Mouse (Mus musculus) heart, postnatal 36 days (tissue): ENCODE measurements around the gene Icam5. TPM values are rescaled to one million over a fixed set of nuclear protein-coding genes. Genes with fewer than 3 reads are reported as not detected.
"Not testable (repeated sequence)": the region's sequence is repeated elsewhere in the genome, so short reads cannot be mapped to it uniquely, and the experiment has no call there.

Source experiments
- DNase-seq, 2 experiments: peaks; one replicate each; pipeline ENCODE4 v3.0.0; 2021 to 2022
- intact Hi-C: fragments of 180-260 bp; cut with DNase I; formaldehyde crosslinking; loops from one replicate; pipeline ENCODE4 v1.15.1; 2025
- total RNA-seq, 2 experiments: library from RNA; stranded (reverse); gene quantifications; 2 replicates each; pipeline ENCODE4 v1.2.3; 2021

Icam5 gene
- total RNA-seq, 2 experiments from 2014 or later, result not detected

DNA sequence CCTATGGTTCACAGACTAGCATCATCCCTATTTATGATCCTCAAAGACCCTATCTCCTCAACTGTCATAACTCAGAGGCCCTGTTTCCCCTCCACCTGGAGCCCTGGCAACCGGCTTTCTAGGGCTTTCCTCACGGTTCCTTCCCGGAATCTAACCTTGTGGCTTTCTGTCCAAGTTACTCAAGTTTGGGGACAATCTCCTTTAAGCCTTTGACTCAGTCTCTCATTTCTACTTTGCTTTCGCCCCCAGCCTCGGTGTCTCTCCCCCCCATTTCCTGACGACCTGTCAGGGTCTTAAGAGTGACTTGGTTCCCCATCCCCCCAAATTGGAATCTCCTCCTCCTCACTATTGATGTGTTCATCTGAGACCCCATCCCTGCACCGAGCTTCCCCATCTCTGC is 618 bp downstream of the Icam5 start:
- DNase-seq, result no peak
- intact Hi-C loops, result loop anchor here (5.0 kb wide), 1 partner anchor 60 kb away; the partner anchor contains the start of genes Gm38431 and Raver1

DNA sequence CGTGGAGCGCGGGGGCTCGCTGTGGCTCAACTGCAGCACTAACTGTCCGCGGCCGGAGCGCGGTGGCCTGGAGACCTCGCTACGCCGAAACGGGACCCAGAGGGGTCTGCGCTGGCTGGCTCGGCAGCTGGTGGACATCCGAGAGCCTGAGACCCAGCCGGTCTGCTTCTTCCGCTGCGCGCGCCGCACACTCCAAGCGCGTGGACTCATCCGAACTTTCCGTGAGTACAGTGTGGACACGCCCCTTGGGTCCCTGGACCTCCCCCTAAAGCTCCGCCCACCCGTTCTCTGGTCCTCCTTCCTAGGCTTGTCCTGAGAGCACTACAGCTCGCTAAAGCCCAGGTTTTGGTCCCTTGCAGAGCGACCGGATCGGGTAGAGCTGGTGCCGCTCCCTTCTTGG is 1.3 kb downstream of the Icam5 start:
- intact Hi-C loops, result loop anchor here (5.0 kb wide), 1 partner anchor 59 kb away; the partner anchor contains the start of genes Gm38431 and Raver1
- peak; percentile 82 to 85 for DNase-seq

DNA sequence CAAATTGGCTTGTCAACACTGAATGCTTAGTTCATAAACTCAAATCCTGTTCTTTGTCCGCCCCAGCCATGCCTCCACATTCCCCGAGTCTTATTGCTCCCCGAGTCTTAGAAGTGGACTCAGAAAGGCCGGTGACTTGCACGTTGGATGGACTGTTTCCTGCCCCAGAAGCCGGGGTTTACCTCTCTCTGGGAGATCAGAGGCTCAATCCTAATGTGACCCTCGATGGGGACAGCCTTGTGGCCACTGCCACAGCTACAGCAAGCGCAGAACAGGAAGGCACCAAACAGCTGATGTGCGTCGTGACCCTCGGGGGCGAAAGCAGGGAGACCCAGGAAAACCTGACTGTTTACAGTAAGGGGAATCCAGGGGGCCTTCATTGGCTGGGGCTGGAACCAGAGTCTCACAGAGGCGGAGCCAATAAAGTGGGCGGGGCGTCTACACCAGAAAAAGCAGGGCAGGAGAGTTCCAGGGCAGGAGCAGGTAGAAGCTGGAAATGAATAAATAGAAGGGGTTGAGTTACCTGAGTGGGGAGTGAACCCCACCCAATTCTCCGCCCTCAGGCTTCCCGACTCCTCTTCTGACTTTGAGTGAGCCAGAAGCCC is 2.7 kb downstream of the Icam5 start:
- intact Hi-C loops, result loop anchor here (5.0 kb wide), 1 partner anchor 58 kb away; the partner anchor contains the start of genes Gm38431 and Raver1
- no peak for DNase-seq

DNA sequence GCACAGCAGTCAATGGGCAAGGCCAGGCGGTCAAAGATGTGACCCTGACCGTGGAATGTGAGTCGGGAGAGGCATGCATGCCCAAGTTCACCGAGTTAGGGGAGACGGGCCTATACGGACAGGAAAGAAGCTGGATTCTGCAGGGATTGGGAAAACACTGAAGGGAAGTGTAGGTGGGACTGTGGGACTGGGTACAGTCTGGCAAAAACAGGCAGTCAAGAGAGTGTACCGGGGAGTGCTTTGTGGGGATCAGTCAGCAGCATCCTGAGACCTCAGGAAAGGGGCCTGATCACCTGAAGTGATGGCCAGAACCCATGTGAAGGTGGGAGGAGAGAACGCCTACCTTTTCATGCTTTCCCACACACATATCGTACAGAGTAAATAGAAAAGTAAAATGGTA is 3.7 kb downstream of the Icam5 start:
- intact Hi-C loops, result no loop called here
- DNase-seq, result no peak

DNA sequence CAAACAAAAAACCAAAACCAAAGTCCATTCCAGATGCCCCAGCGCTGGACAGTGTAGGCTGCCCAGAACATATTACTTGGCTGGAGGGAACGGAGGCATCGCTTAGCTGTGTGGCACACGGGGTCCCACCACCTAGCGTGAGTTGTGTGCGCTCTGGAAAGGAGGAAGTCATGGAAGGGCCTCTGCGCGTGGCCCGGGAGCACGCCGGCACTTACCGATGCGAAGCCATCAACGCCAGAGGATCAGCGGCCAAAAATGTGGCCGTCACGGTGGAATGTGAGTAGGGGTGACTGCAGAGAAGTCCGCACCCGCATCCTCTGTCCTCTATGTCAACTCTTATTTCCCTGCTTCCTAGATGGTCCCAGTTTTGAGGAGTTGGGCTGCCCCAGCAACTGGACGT is 4.3 kb downstream of the Icam5 start:
- intact Hi-C loops, result no loop called here
- DNase-seq, result no peak

DNA sequence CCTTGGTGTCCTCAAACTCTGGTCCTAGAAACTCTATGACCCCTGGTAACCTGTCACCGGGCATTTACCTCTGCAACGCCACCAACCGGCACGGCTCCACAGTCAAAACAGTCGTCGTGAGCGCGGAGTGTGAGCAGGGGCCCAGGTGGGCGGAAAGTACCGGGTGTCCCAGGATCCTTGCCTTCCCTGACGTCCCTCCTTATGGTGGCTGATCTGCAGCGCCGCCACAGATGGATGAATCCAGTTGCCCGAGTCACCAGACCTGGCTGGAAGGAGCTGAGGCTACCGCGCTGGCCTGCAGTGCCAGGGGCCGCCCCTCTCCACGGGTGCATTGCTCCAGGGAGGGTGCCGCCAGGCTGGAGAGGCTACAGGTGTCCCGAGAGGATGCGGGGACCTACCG is 4.8 kb downstream of the Icam5 start:
- no peak for DNase-seq
- intact Hi-C loops, result no loop called here

DNA sequence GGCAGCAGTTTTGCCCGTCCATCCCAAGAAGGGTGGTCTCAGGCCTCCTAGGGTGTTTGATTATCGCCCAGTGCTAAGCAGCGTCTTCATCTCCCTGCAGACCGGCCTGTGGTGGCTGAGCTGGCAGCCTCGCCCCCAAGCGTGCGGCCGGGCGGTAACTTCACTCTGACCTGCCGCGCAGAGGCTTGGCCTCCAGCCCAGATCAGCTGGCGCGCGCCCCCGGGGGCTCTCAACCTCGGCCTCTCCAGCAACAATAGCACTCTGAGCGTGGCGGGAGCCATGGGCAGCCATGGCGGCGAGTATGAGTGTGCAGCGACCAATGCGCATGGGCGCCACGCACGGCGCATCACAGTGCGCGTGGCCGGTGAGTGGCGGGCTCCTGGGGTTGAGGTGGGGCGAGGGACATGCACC is 5.6 kb downstream of the Icam5 start:
- DNase-seq, result no peak
- intact Hi-C loops, result no loop called here

DNA sequence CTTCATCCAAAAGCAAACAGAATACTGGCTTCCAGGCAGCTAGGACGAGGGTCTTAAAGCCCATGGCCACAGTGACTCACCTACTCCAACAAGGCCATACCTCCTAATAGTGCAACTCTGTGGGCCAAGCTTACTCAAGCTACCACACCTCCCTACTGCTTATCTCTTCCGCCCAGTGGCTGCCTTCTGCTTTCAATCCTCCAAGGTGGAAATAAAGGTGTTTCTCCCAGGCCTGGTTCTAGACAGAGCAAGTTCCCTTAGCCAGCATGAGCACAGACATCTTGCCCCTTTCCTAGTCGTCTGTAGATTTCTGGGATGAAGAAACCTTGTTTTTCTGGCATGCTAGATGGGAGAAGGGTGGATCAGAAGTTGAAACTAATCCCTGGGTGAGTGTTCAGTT is 7.9 kb downstream of the Icam5 start:
- intact Hi-C loops, result no loop called here
- DNase-seq, result no peak

DNA sequence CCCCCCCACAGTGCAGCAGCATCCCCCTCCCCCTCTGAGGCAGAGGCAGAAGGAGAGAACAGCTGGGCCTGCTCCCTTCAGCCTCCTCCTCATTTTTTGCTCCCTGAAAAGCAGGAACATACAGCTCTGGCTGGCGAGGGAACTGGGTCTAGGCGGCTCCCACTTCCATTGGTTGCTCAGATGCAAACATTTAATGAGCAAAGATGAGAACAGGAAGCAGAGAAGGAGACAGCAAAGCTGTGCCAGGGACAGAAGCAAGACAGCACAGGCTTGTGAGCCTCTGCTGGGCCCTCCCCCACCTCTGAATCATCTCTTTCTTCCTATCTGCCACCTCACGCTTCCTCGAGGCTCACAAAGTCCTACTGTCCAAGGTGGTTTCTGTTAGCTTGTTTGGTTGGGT is 9.4 kb downstream of the Icam5 start:
- no peak for DNase-seq
- intact Hi-C loops, result no loop called here

DNA sequence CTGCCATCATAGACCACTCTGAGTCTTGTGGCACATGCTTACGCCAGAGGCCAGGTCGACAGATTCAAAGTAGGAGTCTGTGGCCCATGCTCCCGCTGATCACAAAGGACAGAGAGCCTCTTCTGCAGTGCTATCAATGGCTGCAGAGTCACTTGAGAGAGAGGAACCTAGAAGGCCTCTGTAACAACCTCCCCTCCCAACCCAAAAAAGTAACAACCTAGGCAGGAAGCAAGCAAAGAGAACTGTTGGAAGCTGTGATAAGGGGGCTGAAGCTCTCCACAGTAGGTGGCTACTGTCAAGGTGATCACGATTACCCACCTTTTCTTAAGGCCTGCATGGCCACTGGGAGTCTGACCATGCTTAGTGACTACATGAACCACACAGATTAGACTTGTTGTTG is 11.7 kb downstream of the Icam5 start:
- intact Hi-C loops, result no loop called here
- DNase-seq, result no peak

DNA sequence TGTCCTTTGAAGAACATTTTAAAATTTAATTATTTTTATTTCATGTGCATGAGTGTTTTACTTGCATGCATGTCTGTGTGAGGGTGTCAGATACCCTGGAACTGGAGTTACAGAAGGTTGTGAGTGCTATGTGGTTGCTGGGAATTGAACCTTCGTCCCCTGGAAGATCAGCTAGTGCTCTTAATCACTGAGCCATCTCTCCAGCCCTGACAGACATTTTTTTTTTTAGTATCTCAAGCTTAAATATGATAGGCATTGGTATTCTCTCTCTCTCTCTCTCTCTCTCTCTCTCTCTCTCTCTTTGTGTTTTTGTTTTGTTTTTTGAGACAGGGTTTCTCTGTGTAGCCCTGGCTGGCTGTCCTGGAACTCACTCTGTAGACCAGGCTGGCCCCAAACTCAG is 12.9 kb downstream of the Icam5 start:
- intact Hi-C loops, DNase-seq: not testable (repeated sequence)

DNA sequence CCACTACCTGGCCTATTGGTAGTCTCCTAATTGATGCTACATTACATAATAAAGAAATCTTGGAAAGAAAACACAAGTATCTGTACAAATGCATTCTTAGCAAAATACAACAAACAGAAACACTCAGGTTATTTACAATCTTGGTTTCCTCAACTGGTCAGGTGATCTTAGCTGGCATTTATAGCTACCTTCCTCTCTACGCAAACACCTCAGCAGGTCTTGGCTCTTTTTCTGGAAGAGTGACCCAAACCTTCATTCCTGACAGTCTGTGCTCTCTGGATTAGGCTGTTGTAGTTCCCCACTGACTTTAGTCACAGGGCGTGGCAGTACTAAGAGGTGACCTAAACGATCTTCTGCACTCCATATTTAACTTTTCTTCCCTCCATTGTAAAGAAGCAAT is 13.4 kb downstream of the Icam5 start:
- no peak for DNase-seq
- intact Hi-C loops, result no loop called here

DNA sequence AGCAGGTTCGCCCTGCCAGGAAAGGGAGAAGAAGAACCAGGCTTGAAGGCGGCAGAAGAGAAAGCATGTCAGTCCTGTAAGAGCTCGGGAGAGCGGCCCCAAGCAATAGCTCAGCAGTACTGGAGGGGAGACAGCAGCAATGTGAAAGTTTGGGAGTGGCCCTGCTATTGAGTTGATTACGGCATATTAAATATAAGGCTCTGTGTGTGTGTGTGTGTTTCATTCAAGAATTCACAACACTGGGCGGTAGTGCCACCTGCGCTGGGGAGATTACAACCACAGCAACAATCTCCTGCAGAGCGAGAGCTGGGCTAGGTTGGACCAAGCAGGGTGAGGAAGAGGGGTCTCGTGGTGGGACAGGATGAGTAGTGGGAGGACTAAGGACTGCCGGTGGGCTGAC is 19.7 kb downstream of the Icam5 start:
- intact Hi-C loops, result no loop called here
- no peak for DNase-seq

DNA sequence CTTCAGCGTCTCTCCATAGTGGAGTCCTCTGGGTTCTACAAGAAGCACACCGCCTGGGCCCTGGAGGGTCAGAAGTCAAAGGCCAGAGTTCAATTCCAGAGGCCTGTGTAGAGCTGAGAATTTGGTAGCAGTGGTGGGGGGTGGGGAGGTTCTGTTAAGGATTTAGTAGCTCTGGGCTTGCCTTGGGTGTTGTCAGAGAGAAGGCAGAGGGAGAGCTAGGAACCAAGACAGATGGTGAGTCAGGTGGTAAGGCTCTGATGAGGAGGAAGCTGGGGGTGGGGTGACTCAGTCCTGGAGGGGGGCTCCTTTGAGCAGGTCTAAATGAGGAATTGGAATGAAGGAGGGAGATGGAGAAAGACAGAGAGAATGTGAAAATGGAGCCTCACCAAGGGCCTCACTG is 31.1 kb downstream of the Icam5 start:
- no peak for DNase-seq
- intact Hi-C loops, result no loop called here

DNA sequence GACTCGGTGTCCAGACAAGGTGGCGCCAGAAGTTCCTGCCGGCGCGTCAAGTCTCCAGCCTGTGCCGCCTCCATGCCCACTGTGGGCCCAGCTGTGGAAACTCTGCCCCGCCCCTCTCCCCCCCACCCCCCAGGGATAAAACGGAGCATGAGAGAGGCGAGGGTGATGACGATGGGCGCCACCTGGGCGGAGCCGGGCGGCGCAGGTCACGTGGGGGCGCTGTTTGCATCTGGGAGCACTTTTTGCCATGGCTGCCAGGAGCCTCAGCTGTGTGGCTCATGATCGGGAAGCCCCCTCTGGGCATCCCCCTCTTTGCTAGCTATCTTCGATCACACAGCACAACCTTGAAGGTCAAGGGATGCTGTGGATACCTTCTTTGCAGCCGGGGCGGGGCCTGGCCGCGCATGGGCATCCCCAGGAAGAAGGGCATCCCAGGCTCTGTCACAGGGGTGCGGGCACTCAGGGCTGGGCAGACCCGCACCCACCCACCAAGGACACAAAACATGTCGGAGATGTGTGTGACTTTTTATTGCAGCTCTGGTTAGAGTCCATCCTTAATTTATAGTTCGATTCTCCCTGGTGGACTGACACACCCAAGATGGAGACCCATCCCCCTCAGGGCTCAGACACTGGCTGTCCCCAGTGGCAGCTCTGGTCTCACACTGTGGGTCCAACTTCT is 35.3 kb downstream of the Icam5 start, which contains the start of gene Zglp1:
Zglp1 (minus strand) TSS at position 88 of the 679 bp plus-strand sequence.
- DNase-seq, result no peak
- intact Hi-C loops, result no loop called here

DNA sequence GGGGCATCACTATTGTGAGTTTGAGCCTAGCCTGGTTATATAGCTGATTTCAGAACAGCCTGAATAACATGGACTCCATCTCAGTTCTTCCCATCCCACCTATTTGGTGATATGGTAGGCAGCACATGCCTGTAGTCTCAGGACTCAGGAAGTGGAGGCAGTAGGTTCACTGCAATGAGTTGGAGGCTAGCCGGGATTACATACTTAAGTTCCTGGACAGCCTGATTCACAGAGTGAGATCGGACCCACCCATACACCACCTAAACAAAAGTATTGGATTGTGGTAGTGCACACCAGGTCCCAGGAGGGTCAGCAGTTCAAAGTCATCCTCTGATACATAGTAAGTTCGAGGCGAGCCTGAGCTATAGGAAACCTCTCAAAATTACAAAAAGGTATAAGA is 40.8 kb downstream of the Icam5 start:
- intact Hi-C loops, result loop anchor here (2.0 kb wide), 1 partner anchor 64 kb away; no protein-coding TSS in a partner anchor
- DNase-seq, result no peak

DNA sequence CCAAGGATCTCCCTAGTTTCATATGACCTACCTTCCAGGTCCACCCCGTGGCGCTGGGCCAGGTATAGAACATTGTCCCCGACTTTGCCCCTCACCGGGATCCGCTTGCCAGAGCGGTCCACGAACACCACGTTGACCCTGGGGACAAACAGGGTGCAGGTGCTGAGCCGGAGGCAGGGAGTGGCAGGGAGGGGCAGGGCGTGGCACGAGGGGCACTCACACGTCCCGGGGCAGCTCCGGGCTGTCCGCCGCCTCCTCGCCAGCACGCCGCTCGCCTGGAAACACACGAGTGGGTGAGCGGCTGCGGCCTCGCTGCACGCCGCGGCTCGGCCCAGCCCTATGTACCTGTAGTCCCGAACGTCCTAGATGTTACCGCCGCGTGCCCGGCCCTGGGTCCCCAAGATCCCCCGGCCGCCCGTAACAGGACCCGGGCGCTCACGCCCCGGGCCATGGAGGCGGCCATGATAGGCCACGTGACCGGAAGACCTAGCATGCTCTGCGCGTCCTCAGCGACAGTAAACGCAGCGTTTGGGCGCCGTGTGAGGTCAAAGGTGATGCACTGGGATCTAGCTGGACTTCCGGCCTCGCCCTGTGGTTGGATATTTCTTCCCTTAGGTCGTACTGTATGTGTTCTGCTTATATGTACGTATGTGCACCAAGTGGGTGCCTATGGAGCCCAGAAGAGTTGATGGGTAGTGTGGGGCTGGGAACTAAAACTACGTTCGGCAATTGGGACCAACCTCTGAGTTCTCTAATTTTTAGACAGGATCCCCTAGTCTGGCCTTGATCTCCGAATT is 41.4 kb downstream of the Icam5 start, which contains the start of the genes Gm49373 and Fdx1l:
Gm49373 (minus strand) TSS at position 53 of the 797 bp plus-strand sequence.
Fdx1l (minus strand) TSS at position 571 of the 797 bp plus-strand sequence.
- intact Hi-C loops, result loop anchor here (2.0 kb wide), 1 partner anchor 64 kb away; no protein-coding TSS in a partner anchor
- peak; percentile 86 to 87 for DNase-seq

DNA sequence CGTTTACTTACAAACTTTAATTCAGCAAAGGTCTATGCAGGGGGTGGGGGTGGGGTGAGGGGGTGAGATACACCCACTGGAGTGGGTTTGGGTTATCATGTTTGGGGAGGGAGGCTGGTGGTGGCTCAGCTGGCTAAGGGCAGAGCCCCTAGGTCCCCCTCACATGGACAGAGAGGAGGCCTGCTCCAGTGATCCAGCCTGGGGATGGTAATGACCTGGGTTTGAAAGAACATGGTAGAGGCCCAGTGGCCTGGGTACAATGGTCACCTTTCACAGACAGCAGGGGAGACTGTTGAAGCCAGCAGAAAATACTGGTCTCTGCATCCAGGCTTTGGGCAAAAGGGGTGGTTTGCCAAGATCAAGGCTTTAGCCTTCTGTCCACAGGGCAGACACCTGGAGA is 42.3 kb downstream of the Icam5 start:
- intact Hi-C loops, result no loop called here
- no peak for DNase-seq

DNA sequence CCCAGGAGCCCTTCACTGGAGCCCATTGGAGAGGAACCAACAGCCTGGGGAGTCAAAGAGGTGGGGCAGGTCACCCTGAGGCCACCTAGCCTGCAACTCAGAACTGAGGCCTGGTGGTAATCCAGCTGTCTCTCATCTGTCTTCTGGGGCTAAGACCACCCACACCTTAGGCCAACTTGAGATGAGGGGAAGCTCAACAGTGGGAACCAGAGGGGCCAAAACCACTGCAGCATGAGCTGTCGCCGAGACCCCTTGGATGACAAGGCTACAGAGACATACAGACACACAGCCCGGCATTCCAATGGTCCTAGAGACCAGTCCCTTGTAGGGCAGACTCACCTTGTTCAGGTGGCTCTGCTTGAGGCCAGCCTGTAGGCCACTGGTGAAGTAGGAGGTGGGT is 43.8 kb downstream of the Icam5 start:
- intact Hi-C loops, result no loop called here
- no peak for DNase-seq

DNA sequence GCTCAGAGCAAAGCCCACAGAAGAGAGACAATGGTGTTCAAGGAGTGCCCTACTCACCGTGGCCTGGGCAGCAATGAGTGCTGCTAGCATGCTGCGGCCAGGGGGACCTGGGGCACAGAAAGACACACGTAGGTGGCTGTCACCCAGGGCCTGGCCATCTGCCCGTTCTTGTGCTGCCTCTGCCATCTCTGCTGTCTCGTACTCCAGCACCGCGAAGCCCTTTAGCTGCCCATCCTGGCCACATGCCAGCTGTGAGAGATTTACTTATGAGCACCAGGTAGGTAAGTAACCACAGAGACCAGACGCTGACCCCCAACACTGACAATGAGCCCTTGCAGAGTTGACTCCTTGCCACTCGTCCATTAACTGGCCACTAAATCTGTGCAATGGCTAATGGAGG is 49.3 kb downstream of the Icam5 start:
- intact Hi-C loops, result no loop called here
- no peak for DNase-seq

DNA sequence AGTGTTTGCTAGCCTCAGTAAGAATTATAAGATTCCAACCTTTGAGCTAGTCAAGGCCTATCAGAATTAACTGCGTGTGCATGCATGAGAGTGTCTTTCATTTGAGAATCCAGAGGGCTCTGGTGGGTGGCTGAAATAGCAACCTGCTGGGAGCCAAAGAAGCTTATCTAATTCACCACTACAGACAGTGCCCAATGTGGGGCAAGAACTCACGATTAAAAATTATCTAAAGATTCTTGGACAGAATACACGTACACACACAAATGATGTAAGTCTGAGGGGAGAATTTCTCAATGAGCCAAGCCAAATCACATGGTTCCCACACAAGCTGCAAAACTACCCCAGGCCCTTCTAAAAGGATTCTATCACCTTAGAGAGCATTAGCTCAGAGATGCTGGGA is 51.5 kb downstream of the Icam5 start:
- intact Hi-C loops, result no loop called here
- DNase-seq, result no peak
